Mouse (Mus musculus) CD4-positive naive resting alpha-beta T cell, adult 57 days (primary cell): ENCODE measurements around the gene Sh2d1b2. TPM values are rescaled to one million over a fixed set of nuclear protein-coding genes. Genes with fewer than 3 reads are reported as not detected.

Source experiments
- total RNA-seq: library from RNA; stranded (reverse); gene quantifications from one replicate; pipeline ENCODE4 v1.2.4, GENCODE M21; 2023

The Sh2d1b2 gene
- total RNA-seq = not detected

GRCm38 (mm10) chr1:170232688-170233087 is at the start of gene Sh2d1b2:
Sh2d1b2 (plus strand) TSS chr1:170232749.

GRCm38 (mm10) chr1:170214757-170215522 is 17.6 kb upstream of the Sh2d1b2 start, which contains the start of gene Uhmk1:
Uhmk1 (minus strand) TSS chr1:170215397.

DNA sequence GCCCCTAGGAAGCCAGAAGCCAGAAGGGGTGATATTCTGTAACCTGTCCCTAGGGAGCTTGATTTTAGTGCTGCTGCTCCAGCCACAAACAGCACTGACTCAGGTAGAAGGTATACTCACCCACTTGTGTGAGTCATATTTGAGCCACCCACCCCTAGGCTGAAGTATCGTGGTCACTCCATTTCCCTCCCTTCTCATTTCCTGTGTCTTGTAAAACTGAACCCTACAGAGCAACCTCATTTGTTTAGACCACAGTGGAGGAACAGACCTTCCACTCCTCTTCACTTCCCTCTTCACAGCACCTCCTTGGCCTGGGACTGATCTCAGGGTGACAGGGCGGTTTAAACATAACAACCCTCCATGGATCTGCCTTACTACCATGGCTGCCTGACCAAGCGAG is 44.5 kb downstream of the Sh2d1b2 start, which contains the start of gene Sh2d1b1:
Sh2d1b1 (plus strand) TSS at position 305 of the 400 bp plus-strand sequence.

Other genes starting within 250 kb of the Sh2d1b2 start
- 0.56 TPM for gene Ddr2, start 122.0 kb upstream of the Sh2d1b2 start, total RNA-seq
- 36.1 TPM for gene Uap1, start 57.8 kb upstream of the Sh2d1b2 start, total RNA-seq
- 45.9 TPM for gene Uhmk1, start 17.4 kb upstream of the Sh2d1b2 start, total RNA-seq
- gene Sh2d1b1, start 44.6 kb downstream of the Sh2d1b2 start, total RNA-seq = 0.74 TPM
- 0.24 TPM for gene Gm7694, start 73.6 kb downstream of the Sh2d1b2 start, total RNA-seq
- not detected for gene Spata46, start 76.1 kb downstream of the Sh2d1b2 start, total RNA-seq